Mouse (Mus musculus): Measurements from ENCODE around the gene Rgs11.
"Not testable (repeated sequence)": the region's sequence is repeated elsewhere in the genome, so short reads cannot be mapped to it uniquely, and the experiment has no call there.

DNA sequence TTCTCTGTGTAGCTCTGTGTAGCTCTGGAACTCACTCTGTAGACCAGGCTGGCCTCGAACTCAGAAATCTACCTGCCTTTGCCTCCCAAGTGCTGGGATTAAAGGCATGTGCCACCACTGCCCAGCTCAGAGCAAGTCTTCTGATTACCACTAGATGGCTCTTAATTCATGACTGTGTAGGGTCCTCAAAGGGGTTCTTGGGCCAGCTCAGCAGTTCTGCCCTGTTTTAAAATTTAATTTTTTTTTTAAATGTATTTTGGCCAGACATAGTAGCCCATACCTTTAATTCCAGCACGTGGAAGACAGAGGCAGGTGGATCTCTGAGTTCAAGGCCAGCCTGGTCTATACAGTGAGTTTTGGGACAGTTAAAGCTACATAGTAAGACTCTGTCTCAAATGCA is 27.5 kb upstream of the Rgs11 start:
- TF ChIP-seq GATA1 (IDR thresholded peaks at IDR 0.05; ENCODE audit: borderline replicate concordance, low read length); FLI1 (IDR thresholded peaks at IDR 0.05; ENCODE audit: low read length): not testable (repeated sequence)

All from megakaryocyte, embryonic 14.5 days (primary cell).